In genomic region chr7:84273930-84274329, GRCm38 (mm10) we compare ENCODE assay signal across 18 mouse cellular contexts.
DNase-seq lines count a peak whose midpoint lies in the region; ATAC-seq and TF ChIP-seq lines count a peak whose summit lies in the region.
"Had no signal": no experiment of that assay in that cellular context is flagged by ENCODE, and none has a peak within 500 bp of the region (broad histone marks: within the 10 kb centered on the region; RNA-seq: fewer than 3 reads in every experiment).

No protein-coding gene starts in this region.

- H3K9me3 ChIP-seq in heart, postnatal 0 days (replicated peaks; ENCODE audit: control insufficient read depth, low read length), result no peaks in the 10 kb centered on the region
- H3K9me3 ChIP-seq in lung, embryonic 14.5 days (ENCODE audit: low read depth, low read length), result no peaks in the 10 kb centered on the region
- no peaks in the 10 kb centered on the region for H3K9me3 ChIP-seq in liver, embryonic 11.5 days (ENCODE audit: control insufficient read depth, low read length)
- H3K9me3 ChIP-seq: embryonic facial prominence, embryonic 13.5 days; hindbrain, embryonic 12.5 days; limb, embryonic 10.5 days; megakaryocyte, embryonic 14.5 days; neural tube, embryonic 12.5 days had no signal

- no peak for TF ChIP-seq EP300 in heart, postnatal 0 days (IDR thresholded peaks at IDR 0.05; ENCODE audit: low read depth)

- peak; percentile 59 for TF ChIP-seq CTCF in heart, postnatal 0 days (IDR thresholded peaks at IDR 0.05; ENCODE audit: low read depth)
- peak; percentile 44 for TF ChIP-seq CTCF in lung, embryonic 14.5 days (IDR thresholded peaks at IDR 0.05; ENCODE audit: low read depth)

- no peak overlapping the region for H3K4me3 ChIP-seq in heart, postnatal 0 days (ENCODE audit: low read depth, low read length)
- no peak overlapping the region for H3K4me3 ChIP-seq in lung, embryonic 14.5 days (ENCODE audit: low read depth, low read length)
- no peak overlapping the region for H3K4me3 ChIP-seq in liver, embryonic 11.5 days (ENCODE audit: low read depth, low read length)
- H3K4me3 ChIP-seq: embryonic facial prominence, embryonic 13.5 days; hindbrain, embryonic 12.5 days; limb, embryonic 10.5 days; megakaryocyte, embryonic 14.5 days; neural tube, embryonic 12.5 days had no signal

- H3K4me2 ChIP-seq in heart, postnatal 0 days (ENCODE audit: low read depth, low read length), result no peak overlapping the region
- no peak overlapping the region for H3K4me2 ChIP-seq in lung, embryonic 14.5 days
- no peak overlapping the region for H3K4me2 ChIP-seq in liver, embryonic 11.5 days
- H3K4me2 ChIP-seq: embryonic facial prominence, embryonic 13.5 days; hindbrain, embryonic 12.5 days; neural tube, embryonic 12.5 days had no signal

- no peak overlapping the region for H3K9ac ChIP-seq in heart, postnatal 0 days (replicated peaks; ENCODE audit: low read depth, low read length)
- H3K9ac ChIP-seq in lung, embryonic 14.5 days, result no peak overlapping the region
- H3K9ac ChIP-seq in liver, embryonic 11.5 days (ENCODE audit: low read depth, low read length), result no peak overlapping the region
- H3K9ac ChIP-seq: embryonic facial prominence, embryonic 13.5 days; hindbrain, embryonic 12.5 days; neural tube, embryonic 12.5 days had no signal

- H3K36me3 ChIP-seq in heart, postnatal 0 days (replicated peaks; ENCODE audit: control insufficient read depth, insufficient read depth, low read length), result no peaks in the 10 kb centered on the region
- H3K36me3 ChIP-seq in lung, embryonic 14.5 days (ENCODE audit: insufficient read depth), result peaks cover 21% of the 10 kb centered on the region; the same call in 1 of the 2 replicates
- H3K36me3 ChIP-seq in liver, embryonic 11.5 days (ENCODE audit: control insufficient read depth, insufficient read depth, low read length), result no peaks in the 10 kb centered on the region

- H3K27ac ChIP-seq in heart, postnatal 0 days (ENCODE audit: low read depth), result no peak overlapping the region
- no peak overlapping the region for H3K27ac ChIP-seq in lung, embryonic 14.5 days (ENCODE audit: low read depth)
- H3K27ac ChIP-seq in liver, embryonic 11.5 days (ENCODE audit: low read depth, low read length), result no peak overlapping the region
- H3K27ac ChIP-seq: embryonic facial prominence, embryonic 13.5 days; hindbrain, embryonic 12.5 days; limb, embryonic 10.5 days; neural tube, embryonic 12.5 days had no signal

- ATAC-seq in heart, postnatal 0 days (ENCODE audit: insufficient read depth, low read depth), result no peak
- no peak for ATAC-seq in lung, embryonic 14.5 days (ENCODE audit: insufficient read depth)
- ATAC-seq in liver, embryonic 11.5 days (replicated peaks; ENCODE audit: low FRiP score), result no peak
- ATAC-seq: activated CD4-positive, CD25-positive, alpha-beta regulatory T cell, adult 4 months had no signal

- 73% methylated on average over 6 of the region's 6 CpGs for WGBS in heart, postnatal 0 days
- WGBS in lung, embryonic 14.5 days, result 76% methylated on average over 6 of the region's 6 CpGs
- 84% methylated on average over 6 of the region's 6 CpGs for WGBS in liver, embryonic 11.5 days

- no peaks in the 10 kb centered on the region for H3K27me3 ChIP-seq in heart, postnatal 0 days (ENCODE audit: control insufficient read depth, insufficient read depth, low read length)
- H3K27me3 ChIP-seq in lung, embryonic 14.5 days (ENCODE audit: insufficient read depth, low read length), result no peaks in the 10 kb centered on the region
- no peaks in the 10 kb centered on the region for H3K27me3 ChIP-seq in liver, embryonic 11.5 days (replicated peaks; ENCODE audit: control insufficient read depth, insufficient read depth, low read length)
- H3K27me3 ChIP-seq: embryonic facial prominence, embryonic 13.5 days; hindbrain, embryonic 12.5 days; neural tube, embryonic 12.5 days had no signal

- no peak for DNase-seq in heart, postnatal 0 days (ENCODE audit: low spot score)
- DNase-seq in heart, adult 11 months, result no peak
- DNase-seq in lung, embryonic 14.5 days, result peak; percentile 45
- no peak for DNase-seq in lung, postnatal 25 days (ENCODE audit: low spot score)
- peak; percentile 21 for DNase-seq in 3134 (ENCODE audit: extremely low read depth, insufficient read length, low spot score)
- peak; percentile 74 for DNase-seq in NIH3T3 (ENCODE audit: low read depth)
- DNase-seq in liver, embryonic 11.5 days (ENCODE audit: low spot score), result no peak
- DNase-seq: adrenal gland, postnatal 14 days; cerebellum, adult 11-12 months; gastrocnemius, postnatal 14 days; lung, adult 18-20 months; right cerebral cortex, adult 18-20 months had no signal

- H3K4me1 ChIP-seq in heart, postnatal 0 days (ENCODE audit: control insufficient read depth, insufficient read depth), result no peaks in the 10 kb centered on the region
- no peaks in the 10 kb centered on the region for H3K4me1 ChIP-seq in lung, embryonic 14.5 days (ENCODE audit: insufficient read depth)
- no peaks in the 10 kb centered on the region for H3K4me1 ChIP-seq in liver, embryonic 11.5 days (replicated peaks; ENCODE audit: control insufficient read depth, insufficient read depth, low read length)
- H3K4me1 ChIP-seq: embryonic facial prominence, embryonic 13.5 days; hindbrain, embryonic 12.5 days; limb, embryonic 10.5 days; neural tube, embryonic 12.5 days had no signal

Comparison
In these comparisons a context has a peak if more than half of its experiments do, and no peak if none do; other contexts are left out.
1. DNase-seq: peak in lung, embryonic 14.5 days (single experiment), 3134 (single experiment) and NIH3T3 (single experiment); none in heart, postnatal 0 days (single experiment), heart, adult 11 months (single experiment), lung, postnatal 25 days (single experiment) and liver, embryonic 11.5 days (single experiment).